Comparison of ENCODE assay signal across 9 mouse cellular contexts in the genomic region with DNA sequence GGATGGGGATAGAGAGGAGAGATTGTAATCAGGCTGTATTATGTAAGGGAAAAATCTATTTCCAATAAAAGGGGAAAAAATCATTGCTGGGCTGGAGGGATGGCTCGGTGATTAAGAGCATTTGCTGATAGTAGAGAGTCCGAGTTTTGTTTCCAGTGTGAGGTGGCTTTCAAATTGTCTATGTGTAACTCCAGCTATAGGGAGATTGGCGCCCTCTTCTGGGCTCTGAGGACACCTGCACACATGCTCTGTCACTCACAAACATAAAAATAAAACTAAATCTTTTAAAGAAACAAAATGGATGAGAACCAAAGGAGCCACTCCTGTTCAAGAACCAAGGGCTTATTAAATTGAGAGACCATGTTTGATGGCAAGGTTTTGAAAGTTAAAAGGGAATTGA. TPM values are rescaled to one million over a fixed set of nuclear protein-coding genes. Genes with fewer than 3 reads are reported as not detected.
DNase-seq lines count a peak whose midpoint lies in the region; ATAC-seq and TF ChIP-seq lines count a peak whose summit lies in the region.
"Had no signal": no experiment of that assay in that cellular context is flagged by ENCODE, and none has a peak within 500 bp of the region (broad histone marks: within the 10 kb centered on the region; RNA-seq: fewer than 3 reads in every experiment).

No protein-coding gene starts in this region.

- no peak overlapping the region for H3K27ac ChIP-seq in hindbrain, postnatal 0 days
- H3K27ac ChIP-seq in hindbrain, embryonic 13.5 days: no peak overlapping the region
- no peak overlapping the region for H3K27ac ChIP-seq in spleen, adult 2 months (ENCODE audit: insufficient read depth, low read length)
- H3K27ac ChIP-seq in midbrain, embryonic 10.5 days (replicated peaks): no peak overlapping the region
- H3K27ac ChIP-seq: limb, embryonic 15.5 days had no signal

- no peaks in the 10 kb centered on the region for H3K27me3 ChIP-seq in hindbrain, postnatal 0 days (ENCODE audit: insufficient read depth, low read length)
- no peaks in the 10 kb centered on the region for H3K27me3 ChIP-seq in hindbrain, embryonic 13.5 days
- H3K27me3 ChIP-seq in spleen, adult 2 months (ENCODE audit: control insufficient read depth, insufficient read depth, low read length): no peaks in the 10 kb centered on the region
- H3K27me3 ChIP-seq in midbrain, embryonic 10.5 days (ENCODE audit: low read depth, poor library complexity, severe bottlenecking): no peaks in the 10 kb centered on the region
- H3K27me3 ChIP-seq: limb, embryonic 15.5 days had no signal

- H3K9me3 ChIP-seq in hindbrain, postnatal 0 days (ENCODE audit: low read length): no peaks in the 10 kb centered on the region
- H3K9me3 ChIP-seq in hindbrain, embryonic 13.5 days: peaks cover 5% of the 10 kb centered on the region; the same call in 1 of the 2 replicates
- H3K9me3 ChIP-seq in midbrain, embryonic 10.5 days (replicated peaks): no peaks in the 10 kb centered on the region
- H3K9me3 ChIP-seq: limb, embryonic 15.5 days had no signal

- H3K36me3 ChIP-seq in hindbrain, postnatal 0 days (ENCODE audit: insufficient read depth, low read length): no peaks in the 10 kb centered on the region
- no peaks in the 10 kb centered on the region for H3K36me3 ChIP-seq in hindbrain, embryonic 13.5 days
- no peaks in the 10 kb centered on the region for H3K36me3 ChIP-seq in spleen, adult 2 months (ENCODE audit: control insufficient read depth, insufficient read depth, low read length)
- H3K36me3 ChIP-seq in midbrain, embryonic 10.5 days: no peaks in the 10 kb centered on the region
- H3K36me3 ChIP-seq: limb, embryonic 15.5 days had no signal

- DNase-seq in hindbrain, postnatal 0 days (ENCODE audit: low spot score): peak; percentile 69
- DNase-seq in spleen, adult 2 months (ENCODE audit: low read depth in 1 of 2, low spot score in 2 of 2): no peak
- DNase-seq in spleen, adult 18-20 months: no peak
- peak; percentile 39 to 48 for DNase-seq in cerebellum, postnatal 36 days
- DNase-seq in Muller cell, postnatal 12 days (ENCODE audit: inconsistent ontology term): no peak
- no peak for DNase-seq in heart, adult 11 months
- no peak for DNase-seq in midbrain, embryonic 10.5 days (ENCODE audit: low spot score)

- no peaks in the 10 kb centered on the region for H3K4me1 ChIP-seq in hindbrain, postnatal 0 days (ENCODE audit: insufficient read depth, low read length)
- H3K4me1 ChIP-seq in hindbrain, embryonic 13.5 days (replicated peaks): no peaks in the 10 kb centered on the region
- H3K4me1 ChIP-seq in spleen, adult 2 months (ENCODE audit: control insufficient read depth, insufficient read depth, insufficient read length): no peaks in the 10 kb centered on the region
- H3K4me1 ChIP-seq in midbrain, embryonic 10.5 days: no peaks in the 10 kb centered on the region
- H3K4me1 ChIP-seq: limb, embryonic 15.5 days had no signal

- TF ChIP-seq CTCF in hindbrain, postnatal 0 days (IDR thresholded peaks at IDR 0.05; ENCODE audit: low read depth): peak; percentile 69
- TF ChIP-seq CTCF in spleen, adult 2 months (IDR thresholded peaks at IDR 0.05; ENCODE audit: extremely low read depth, insufficient read depth, insufficient read length, insufficient replicate concordance): peak; percentile 21; the same call in 1 of the 2 replicates

- WGBS in hindbrain, postnatal 0 days: 29% methylated on average over 3 of the region's 3 CpGs
- WGBS in hindbrain, embryonic 13.5 days: 25% methylated on average over 3 of the region's 3 CpGs
- 42% methylated on average over 3 of the region's 3 CpGs for WGBS in spleen, adult 2 months
- WGBS in midbrain, embryonic 10.5 days: 31% methylated on average over 3 of the region's 3 CpGs

- H3K9ac ChIP-seq in hindbrain, postnatal 0 days (replicated peaks; ENCODE audit: low read length): no peak overlapping the region
- no peak overlapping the region for H3K9ac ChIP-seq in hindbrain, embryonic 13.5 days
- H3K9ac ChIP-seq: limb, embryonic 15.5 days had no signal

- ATAC-seq in hindbrain, postnatal 0 days: no peak
- no peak for ATAC-seq in hindbrain, embryonic 13.5 days (ENCODE audit: low FRiP score)

- no peak overlapping the region for H3K4me3 ChIP-seq in hindbrain, postnatal 0 days (ENCODE audit: low read length)
- H3K4me3 ChIP-seq in hindbrain, embryonic 13.5 days: no peak overlapping the region
- H3K4me3 ChIP-seq in spleen, adult 2 months (ENCODE audit: extremely low read depth, insufficient read depth, insufficient read length): no peak overlapping the region
- H3K4me3 ChIP-seq in midbrain, embryonic 10.5 days: no peak overlapping the region
- H3K4me3 ChIP-seq: limb, embryonic 15.5 days had no signal

- TF ChIP-seq POLR2A in spleen, adult 2 months (IDR thresholded peaks at IDR 0.05; ENCODE audit: low read depth, low read length): no peak

- H3K4me2 ChIP-seq in hindbrain, postnatal 0 days (ENCODE audit: low read depth, low read length): no peak overlapping the region
- no peak overlapping the region for H3K4me2 ChIP-seq in hindbrain, embryonic 13.5 days
- H3K4me2 ChIP-seq: limb, embryonic 15.5 days had no signal

RNA-seq across cellular contexts. Expression of gene Rtn1, which starts 8.9 kb away (rescaled TPM):
- total RNA-seq in hindbrain, postnatal 0 days (2014; rRNA removed): 1,721 and 1,894 TPM in 2 replicates
- 3,263 and 3,445 TPM in 2 replicates for polyA plus RNA-seq in hindbrain, postnatal 0 days (2015; fragmentation: Nextera tagmentation; extraction: Ambion mirVana)
- polyA plus RNA-seq in hindbrain, embryonic 13.5 days (2015; fragmentation: Nextera tagmentation; extraction: Ambion mirVana): 2,446 and 2,546 TPM in 2 replicates
- polyA plus RNA-seq in spleen, adult 2 months (2012; rRNA removed): 4.5 and 5.2 TPM in 2 replicates
- polyA plus RNA-seq in midbrain, embryonic 10.5 days (2016; fragmentation: Nextera tagmentation; extraction: Ambion mirVana): 117 and 248 TPM in 2 replicates

RNA-seq across cellular contexts. Expression of gene Lrrc9, which starts 23.9 kb away (rescaled TPM):
- 3.1 and 3.7 TPM in 2 replicates for total RNA-seq in hindbrain, postnatal 0 days (2014; rRNA removed)
- polyA plus RNA-seq in hindbrain, postnatal 0 days (2015; fragmentation: Nextera tagmentation; extraction: Ambion mirVana): 2.9 and 3.8 TPM in 2 replicates
- polyA plus RNA-seq in hindbrain, embryonic 13.5 days (2015; fragmentation: Nextera tagmentation; extraction: Ambion mirVana): 3.6 and 4.1 TPM in 2 replicates
- polyA plus RNA-seq in spleen, adult 2 months (2012; rRNA removed): 0.04 TPM in 1 of 2 replicates, not detected in the other
- polyA plus RNA-seq in midbrain, embryonic 10.5 days (2016; fragmentation: Nextera tagmentation; extraction: Ambion mirVana): 0.86 and 1.3 TPM in 2 replicates

Comparison
In these comparisons a context has a peak if more than half of its experiments do, and no peak if none do; other contexts are left out.
1. DNase-seq: peak in hindbrain, postnatal 0 days (single experiment) and cerebellum, postnatal 36 days (2 of 2); none in spleen, adult 2 months (0 of 2), spleen, adult 18-20 months (0 of 2), Muller cell, postnatal 12 days (single experiment), heart, adult 11 months (single experiment) and midbrain, embryonic 10.5 days (single experiment).
2. RNA of gene Rtn1, which starts 8.9 kb away (polyA plus RNA-seq): 3,263 to 3,445 TPM in hindbrain, postnatal 0 days, 2,446 to 2,546 TPM in hindbrain, embryonic 13.5 days and 117 to 248 TPM in midbrain, embryonic 10.5 days; 4.5 to 5.2 TPM in spleen, adult 2 months; every median in the first group is over 10 times any median in the second.